Mouse (Mus musculus) myocyte (in vitro differentiated cells): ENCODE measurements around the gene Nfia. TPM values are rescaled to one million over a fixed set of nuclear protein-coding genes. Genes with fewer than 3 reads are reported as not detected.

Experiments used
- H3K27me3 ChIP-seq: one replicate; pipeline ENCODE4 v1.6.1; 2011; ENCODE audit not compliant: control insufficient read depth, insufficient read depth, insufficient read length
- H3K36me3 ChIP-seq: one replicate; pipeline ENCODE4 v1.6.1; 2011; ENCODE audit not compliant: control insufficient read depth, insufficient read depth
- H3K4me2 ChIP-seq: one replicate; pipeline ENCODE4 v1.6.1; 2011; ENCODE audit warnings: low read depth, control low read depth
- H3K4me3 ChIP-seq: one replicate; pipeline ENCODE4 v1.5.1; 2011; ENCODE audit warnings: mild to moderate bottlenecking, control low read depth, moderate library complexity
- H3K79me2 ChIP-seq: one replicate; pipeline ENCODE4 v1.6.1; 2011; ENCODE audit not compliant: control insufficient read depth, insufficient read depth
- H3ac ChIP-seq: one replicate; pipeline ENCODE4 v1.6.1; 2011; ENCODE audit not compliant: control insufficient read depth, insufficient read length
- CEBPB ChIP-seq: IDR thresholded peaks from 2 replicates; pipeline ENCODE4 v1.6.1; 2011; ENCODE audit warnings: mild to moderate bottlenecking, moderate library complexity; ENCODE audit not compliant: poor library complexity, insufficient read depth, severe bottlenecking
- E2F4 ChIP-seq: IDR thresholded peaks from one replicate; pipeline ENCODE4 v1.6.1; 2011; ENCODE audit warnings: mild to moderate bottlenecking, control low read depth, moderate library complexity; ENCODE audit not compliant: insufficient read depth
- MAX ChIP-seq: IDR thresholded peaks from one replicate; pipeline ENCODE4 v1.6.1; 2011; ENCODE audit warnings: low read depth, mild to moderate bottlenecking, control low read depth
- MYOD1 ChIP-seq, 3 experiments: IDR thresholded peaks; one replicate each; pipeline ENCODE4 v1.6.1; 2011; ENCODE audit warnings: control low read depth in 2 of 3, low read depth in 2 of 3, mild to moderate bottlenecking in 2 of 3, moderate library complexity in 1 of 3; ENCODE audit not compliant: insufficient read length in 2 of 3, control insufficient read depth in 1 of 3
- MYOG ChIP-seq, 3 experiments: IDR thresholded peaks; one replicate each; pipeline ENCODE4 v1.6.1; 2011; ENCODE audit warnings: control low read depth in 2 of 3, low read depth in 2 of 3, mild to moderate bottlenecking in 2 of 3; ENCODE audit not compliant: insufficient read length in 2 of 3, control insufficient read depth in 1 of 3, insufficient read depth in 1 of 3
- POLR2A ChIP-seq: IDR thresholded peaks from one replicate; pipeline ENCODE4 v1.6.1; 2011; ENCODE audit warnings: low read depth, mild to moderate bottlenecking, control low read depth, moderate library complexity; ENCODE audit not compliant: insufficient read length
- POLR2AphosphoS2 ChIP-seq: IDR thresholded peaks from one replicate; pipeline ENCODE4 v1.6.1; 2011; ENCODE audit warnings: low read depth, control low read depth; ENCODE audit not compliant: insufficient read length
- REST ChIP-seq: IDR thresholded peaks from one replicate; pipeline ENCODE4 v1.6.1; 2011; ENCODE audit warnings: mild to moderate bottlenecking, control low read depth, moderate library complexity; ENCODE audit not compliant: insufficient read depth, insufficient read length
- SRF ChIP-seq: IDR thresholded peaks from one replicate; pipeline ENCODE4 v1.6.1; 2011; ENCODE audit warnings: low read depth; ENCODE audit not compliant: control insufficient read depth, insufficient read length
- TCF12 ChIP-seq: IDR thresholded peaks from one replicate; pipeline ENCODE4 v1.6.1; 2011; ENCODE audit warnings: mild to moderate bottlenecking, control low read depth; ENCODE audit not compliant: poor library complexity, insufficient read depth, severe bottlenecking
- TCF3 ChIP-seq: IDR thresholded peaks from one replicate; pipeline ENCODE4 v1.6.1; 2011; ENCODE audit warnings: low read depth, control low read depth; ENCODE audit not compliant: insufficient read length
- USF1 ChIP-seq: IDR thresholded peaks from one replicate; pipeline ENCODE4 v1.6.1; 2011; ENCODE audit warnings: low read depth, mild to moderate bottlenecking, control low read depth, moderate library complexity
- polyA plus RNA-seq: library from polyadenylated mRNA; unstranded; fragments of >200 nt; fragmentation: generic; extraction: Trizol; gene quantifications from one replicate; pipeline ENCODE4 v1.2.1, GENCODE M21; 2012; ENCODE audit warnings: missing spikeins

Nfia gene
- polyA plus RNA-seq, 1 experiment: 0.25 TPM

- Histone ChIP-seq H3K36me3 (no peaks in the 10 kb centered on the region), H3K4me2 (no peak overlapping the region), H3ac (no peak overlapping the region), H3K27me3 (peaks cover 5% of the 10 kb centered on the region), H3K4me3 (no peak overlapping the region), H3K79me2 (no peaks in the 10 kb centered on the region)
- TF ChIP-seq MYOD1 (IDR thresholded peaks at IDR 0.05; ENCODE audit: control insufficient read depth in 1 of 3, insufficient read length in 2 of 3, low read depth in 2 of 3): no peak
- TF ChIP-seq SRF: no peak
- no peak for TF ChIP-seq CEBPB
- TF ChIP-seq TCF12: no peak
- TF ChIP-seq E2F4: no peak
- TF ChIP-seq USF1: no peak
- TF ChIP-seq TCF3: no peak
- TF ChIP-seq POLR2A: no peak
- no peak for TF ChIP-seq REST
- TF ChIP-seq MYOG (IDR thresholded peaks at IDR 0.05; ENCODE audit: control insufficient read depth in 1 of 3, insufficient read depth in 1 of 3, insufficient read length in 2 of 3, low read depth in 2 of 3): no peak
- no peak for TF ChIP-seq POLR2AphosphoS2
- TF ChIP-seq MAX: no peak
Measured at GRCm38 (mm10) chr4:97754241-97754640, 18.3 kb upstream of the Nfia start.

- H3K36me3 ChIP-seq: no peaks in the 10 kb centered on the region
- H3ac ChIP-seq: no peak overlapping the region
- H3K4me3 ChIP-seq: no peak overlapping the region
- peaks cover 5% of the 10 kb centered on the region for H3K27me3 ChIP-seq
- H3K4me2 ChIP-seq: no peak overlapping the region
- H3K79me2 ChIP-seq: no peaks in the 10 kb centered on the region
- TF ChIP-seq POLR2AphosphoS2: no peak
- TF ChIP-seq REST: no peak
- no peak for TF ChIP-seq USF1
- TF ChIP-seq MYOD1 (IDR thresholded peaks at IDR 0.05; ENCODE audit: control insufficient read depth in 1 of 3, insufficient read length in 2 of 3, low read depth in 2 of 3): no peak
- no peak for TF ChIP-seq TCF12
- TF ChIP-seq SRF: no peak
- TF ChIP-seq MAX: no peak
- no peak for TF ChIP-seq CEBPB
- no peak for TF ChIP-seq E2F4
- no peak for TF ChIP-seq TCF3
- TF ChIP-seq MYOG (IDR thresholded peaks at IDR 0.05; ENCODE audit: control insufficient read depth in 1 of 3, insufficient read depth in 1 of 3, insufficient read length in 2 of 3, low read depth in 2 of 3): no peak
- no peak for TF ChIP-seq POLR2A
Measured at GRCm38 (mm10) chr4:97757207-97757977, 15.1 kb upstream of the Nfia start.

GRCm38 (mm10) chr4:97757978-97758461 lies 14.5 kb upstream of the Nfia start:
- Histone ChIP-seq H3K4me3 (no peak overlapping the region), H3K27me3 (peaks cover 5% of the 10 kb centered on the region), H3K79me2 (no peaks in the 10 kb centered on the region), H3ac (no peak overlapping the region), H3K36me3 (no peaks in the 10 kb centered on the region), H3K4me2 (no peak overlapping the region)
- TF ChIP-seq REST (no peak), SRF (no peak), MYOD1 (IDR thresholded peaks at IDR 0.05; ENCODE audit: control insufficient read depth in 1 of 3, insufficient read length in 2 of 3, low read depth in 2 of 3) (no peak), MAX (no peak), CEBPB (no peak), TCF3 (no peak), POLR2AphosphoS2 (no peak)

- Histone ChIP-seq H3K27me3 (peaks cover 5% of the 10 kb centered on the region), H3K4me2 (no peak overlapping the region), H3K4me3 (no peak overlapping the region), H3K36me3 (no peaks in the 10 kb centered on the region), H3ac (no peak overlapping the region), H3K79me2 (no peaks in the 10 kb centered on the region)
- TF ChIP-seq REST: no peak
Measured at GRCm38 (mm10) chr4:97758661-97759060, 13.9 kb upstream of the Nfia start.

- Histone ChIP-seq H3K36me3 (no peaks in the 10 kb centered on the region), H3K79me2 (no peaks in the 10 kb centered on the region), H3K4me3 (no peak overlapping the region), H3K4me2 (no peak overlapping the region), H3ac (no peak overlapping the region), H3K27me3 (no peaks in the 10 kb centered on the region)
- no peak for TF ChIP-seq CEBPB
- TF ChIP-seq MYOD1 (IDR thresholded peaks at IDR 0.05; ENCODE audit: control insufficient read depth in 1 of 3, insufficient read length in 2 of 3, low read depth in 2 of 3): no peak
- TF ChIP-seq USF1: no peak
- no peak for TF ChIP-seq TCF3
- TF ChIP-seq MAX: no peak
- no peak for TF ChIP-seq TCF12
- TF ChIP-seq REST: no peak
- no peak for TF ChIP-seq POLR2AphosphoS2
- no peak for TF ChIP-seq MYOG (IDR thresholded peaks at IDR 0.05; ENCODE audit: control insufficient read depth in 1 of 3, insufficient read depth in 1 of 3, insufficient read length in 2 of 3, low read depth in 2 of 3)
- TF ChIP-seq E2F4: no peak
- TF ChIP-seq POLR2A: no peak
- TF ChIP-seq SRF: no peak
Measured at GRCm38 (mm10) chr4:97764616-97765015, 7.9 kb upstream of the Nfia start.
